Mouse (Mus musculus) A20 (cell line): ENCODE measurements at regions not wholly inside any gene's neighbourhood (a gene's known extent, or its start where the extent isn't known, plus 50 kb on each side); places are given as distances from the start of the nearest gene placed in this dataset.
"Not testable (repeated sequence)": the region's sequence is repeated elsewhere in the genome, so short reads cannot be mapped to it uniquely, and the experiment has no call there.

Experiments
- DNase-seq: peaks from one replicate; pipeline ENCODE4 v3.0.0-alpha.2; 2011; ENCODE audit warnings: low read depth, low spot score

GRCm38 (mm10) chr2:10658317-10658716 lies 288.0 kb downstream of the Sfmbt2 start:
- no peak for DNase-seq

GRCm38 (mm10) chr2:10667915-10668314 lies 297.6 kb downstream of the Sfmbt2 start:
- not testable (repeated sequence) for DNase-seq

GRCm38 (mm10) chr2:10670423-10671298 lies 300.4 kb downstream of the Sfmbt2 start:
- no peak for DNase-seq

- no peak for DNase-seq
Measured at GRCm38 (mm10) chr2:10671299-10671632, 301.0 kb downstream of the Sfmbt2 start.

- no peak for DNase-seq
Measured at GRCm38 (mm10) chr2:10672196-10672595, 301.9 kb downstream of the Sfmbt2 start.

GRCm38 (mm10) chr2:10674738-10675349 lies 304.5 kb downstream of the Sfmbt2 start:
- DNase-seq: no peak

- no peak for DNase-seq
Measured at GRCm38 (mm10) chr2:10701459-10701858, 331.1 kb downstream of the Sfmbt2 start.

GRCm38 (mm10) chr2:10718366-10718765 lies 348.1 kb downstream of the Sfmbt2 start:
- DNase-seq: no peak

GRCm38 (mm10) chr2:10734337-10734736 lies 364.0 kb downstream of the Sfmbt2 start:
- DNase-seq: not testable (repeated sequence)

- no peak for DNase-seq
Measured at GRCm38 (mm10) chr2:10736696-10737457, 366.6 kb downstream of the Sfmbt2 start.

GRCm38 (mm10) chr2:10737458-10737775 lies 367.1 kb downstream of the Sfmbt2 start:
- DNase-seq: no peak

GRCm38 (mm10) chr2:10745127-10745526 lies 374.8 kb downstream of the Sfmbt2 start:
- no peak for DNase-seq

GRCm38 (mm10) chr2:10755375-10755774 lies 385.1 kb downstream of the Sfmbt2 start:
- no peak for DNase-seq

- no peak for DNase-seq
Measured at GRCm38 (mm10) chr2:10757202-10757840, 387.0 kb downstream of the Sfmbt2 start.

- DNase-seq: no peak
Measured at GRCm38 (mm10) chr2:10757886-10758285, 387.6 kb downstream of the Sfmbt2 start.

GRCm38 (mm10) chr2:10762236-10762635 lies 391.9 kb downstream of the Sfmbt2 start:
- DNase-seq: no peak

- no peak for DNase-seq
Measured at GRCm38 (mm10) chr2:10783071-10783470, 388.8 kb upstream of the Prkcq start.

GRCm38 (mm10) chr2:10783594-10783993 lies 388.3 kb upstream of the Prkcq start:
- DNase-seq: no peak

- no peak for DNase-seq
Measured at GRCm38 (mm10) chr2:10784266-10784665, 387.6 kb upstream of the Prkcq start.

GRCm38 (mm10) chr2:10785156-10785555 lies 386.8 kb upstream of the Prkcq start:
- peak; percentile 5 for DNase-seq

- no peak for DNase-seq
Measured at GRCm38 (mm10) chr2:10788509-10788908, 383.4 kb upstream of the Prkcq start.

- DNase-seq: no peak
Measured at GRCm38 (mm10) chr2:10791233-10791632, 380.7 kb upstream of the Prkcq start.
